Mouse (Mus musculus) gonadal fat pad, adult 2 months (tissue): ENCODE data around the gene Knstrn. TPM values are rescaled to one million over a fixed set of nuclear protein-coding genes. Genes with fewer than 3 reads are reported as not detected.
A peak's percentile ranks its signal among the peaks of the same experiment; 100 is the strongest.

ENCODE experiments used
- DNase-seq: peaks from one replicate; pipeline ENCODE4 v3.0.0-alpha.2; 2012; ENCODE audit warnings: low read depth
- polyA plus RNA-seq: library from polyadenylated mRNA; depleted of rRNA; stranded (reverse); fragments of >200 nt; gene quantifications from 2 replicates; pipeline ENCODE4 v1.2.3, GENCODE M21; 2012

The Knstrn gene
- polyA plus RNA-seq, 1 experiment: 2.0 TPM

GRCm38 (mm10) chr2:118861454-118862339 lies 47.9 kb downstream of the Knstrn start, which contains the start of gene Ivd:
Gene Ivd, plus strand, starts transcription at chr2:118861954.
- peak; percentile 90 for DNase-seq

- DNase-seq: no peak
These were observed 48.5 kb downstream of the Knstrn start for GRCm38 (mm10) chr2:118862340-118862675.

GRCm38 (mm10) chr2:118870601-118871000 lies 56.8 kb downstream of the Knstrn start:
- DNase-seq: no peak

GRCm38 (mm10) chr2:118871032-118871431 lies 57.2 kb downstream of the Knstrn start:
- DNase-seq: no peak

- peak; percentile 81 for DNase-seq
These were observed 59.2 kb downstream of the Knstrn start for GRCm38 (mm10) chr2:118873018-118873417.

GRCm38 (mm10) chr2:118873890-118874430 lies 60.2 kb downstream of the Knstrn start:
- no peak for DNase-seq

GRCm38 (mm10) chr2:118875316-118875715 lies 61.5 kb downstream of the Knstrn start:
- no peak for DNase-seq

- DNase-seq: no peak
These were observed 62.6 kb downstream of the Knstrn start for GRCm38 (mm10) chr2:118876453-118876852.

GRCm38 (mm10) chr2:118881019-118881418 lies 67.2 kb downstream of the Knstrn start:
- no peak for DNase-seq

- DNase-seq: no peak
These were observed 68.2 kb downstream of the Knstrn start for GRCm38 (mm10) chr2:118881956-118882355.

GRCm38 (mm10) chr2:118882840-118883679 lies 69.3 kb downstream of the Knstrn start:
- DNase-seq: no peak

- DNase-seq: no peak
These were observed 73.6 kb downstream of the Knstrn start for GRCm38 (mm10) chr2:118887440-118887839.

GRCm38 (mm10) chr2:118887845-118888548 lies 74.2 kb downstream of the Knstrn start:
- DNase-seq: no peak

- no peak for DNase-seq
These were observed 77.4 kb downstream of the Knstrn start for GRCm38 (mm10) chr2:118891173-118891572.

- no peak for DNase-seq
These were observed 82.4 kb downstream of the Knstrn start for GRCm38 (mm10) chr2:118895990-118896913.

GRCm38 (mm10) chr2:118896914-118897291 lies 83.1 kb downstream of the Knstrn start:
- DNase-seq: no peak

GRCm38 (mm10) chr2:118897392-118897791 lies 83.6 kb downstream of the Knstrn start:
- no peak for DNase-seq

- no peak for DNase-seq
These were observed 84.0 kb downstream of the Knstrn start for GRCm38 (mm10) chr2:118897808-118898207.

GRCm38 (mm10) chr2:118898771-118899170 lies 85.0 kb downstream of the Knstrn start:
- DNase-seq: no peak

- no peak for DNase-seq
These were observed 85.5 kb downstream of the Knstrn start for GRCm38 (mm10) chr2:118899306-118899705.
